8 mouse cellular contexts compared by ENCODE assay signal in genomic region chr11:117652907-117653306, GRCm38 (mm10). TPM values are rescaled to one million over a fixed set of nuclear protein-coding genes. Genes with fewer than 3 reads are reported as not detected.
DNase-seq lines count a peak whose midpoint lies in the region; ATAC-seq and TF ChIP-seq lines count a peak whose summit lies in the region.

No protein-coding gene starts in this region.

- DNase-seq in gastrocnemius, adult 2 months: no peak
- DNase-seq in gastrocnemius, adult 8-10 months (ENCODE audit: low spot score in 2 of 2): no peak
- no peak for DNase-seq in lung, postnatal 4 days
- no peak for DNase-seq in layer of hippocampus, adult 9-11 months
- no peak for DNase-seq in gastrocnemius, postnatal 4 days (ENCODE audit: low spot score in 2 of 2)

- peaks cover 16% of the 10 kb centered on the region for H3K27me3 ChIP-seq in lung, embryonic 15.5 days
- H3K27me3 ChIP-seq in limb, embryonic 12.5 days: peaks cover 18% of the 10 kb centered on the region; the same call in 1 of the 2 replicates
- H3K27me3 ChIP-seq in stomach, embryonic 14.5 days (ENCODE audit: control insufficient read depth, insufficient read depth, low read length): no peaks in the 10 kb centered on the region

- no peaks in the 10 kb centered on the region for H3K36me3 ChIP-seq in lung, embryonic 15.5 days
- no peaks in the 10 kb centered on the region for H3K36me3 ChIP-seq in limb, embryonic 12.5 days
- no peaks in the 10 kb centered on the region for H3K36me3 ChIP-seq in stomach, embryonic 14.5 days (ENCODE audit: control insufficient read depth, insufficient read depth, low read length)

- ATAC-seq in lung, embryonic 15.5 days (ENCODE audit: borderline replicate concordance, extremely low read depth, low FRiP score, low TSS enrichment): no peak
- no peak for ATAC-seq in limb, embryonic 12.5 days (ENCODE audit: insufficient number of reproducible peaks, insufficient read depth, low FRiP score, low TSS enrichment, low read depth)
- ATAC-seq in stomach, embryonic 14.5 days (ENCODE audit: insufficient number of reproducible peaks, insufficient read depth, low FRiP score, low read depth): no peak

- peaks cover 21% of the 10 kb centered on the region for H3K4me1 ChIP-seq in lung, embryonic 15.5 days
- H3K4me1 ChIP-seq in limb, embryonic 12.5 days (replicated peaks): peaks cover 23% of the 10 kb centered on the region
- peaks cover 9% of the 10 kb centered on the region; the same call in 1 of the 2 replicates for H3K4me1 ChIP-seq in stomach, embryonic 14.5 days (ENCODE audit: control insufficient read depth, insufficient read depth, low read length)

- 62% methylated on average over 3 of the region's 3 CpGs for WGBS in lung, embryonic 15.5 days
- 72% methylated on average over 3 of the region's 3 CpGs for WGBS in limb, embryonic 12.5 days
- WGBS in stomach, embryonic 14.5 days: 70% methylated on average over 3 of the region's 3 CpGs

- intact Hi-C loops in gastrocnemius, adult 2 months (cut with DNase I): no loop called here

- peak overlapping the region; percentile 100; the same call in 1 of the 2 replicates for H3K27ac ChIP-seq in gastrocnemius, adult 2 months
- H3K27ac ChIP-seq in lung, embryonic 15.5 days: no peak overlapping the region
- H3K27ac ChIP-seq in limb, embryonic 12.5 days: no peak overlapping the region
- H3K27ac ChIP-seq in stomach, embryonic 14.5 days (ENCODE audit: low read length): no peak overlapping the region

- H3K4me2 ChIP-seq in lung, embryonic 15.5 days: peak overlapping the region; percentile 95; the same call in 1 of the 2 replicates
- peak overlapping the region; percentile 77 for H3K4me2 ChIP-seq in limb, embryonic 12.5 days
- H3K4me2 ChIP-seq in stomach, embryonic 14.5 days (replicated peaks; ENCODE audit: low read depth, low read length): peak overlapping the region; percentile 78

- H3K9ac ChIP-seq in lung, embryonic 15.5 days: no peak overlapping the region
- no peak overlapping the region for H3K9ac ChIP-seq in limb, embryonic 12.5 days (replicated peaks)
- H3K9ac ChIP-seq in stomach, embryonic 14.5 days (replicated peaks; ENCODE audit: low read depth, low read length): no peak overlapping the region

- TF ChIP-seq CTCF in gastrocnemius, adult 2 months (IDR thresholded peaks at IDR 0.05): no peak

- no peaks in the 10 kb centered on the region for H3K9me3 ChIP-seq in lung, embryonic 15.5 days
- no peaks in the 10 kb centered on the region for H3K9me3 ChIP-seq in limb, embryonic 12.5 days
- no peaks in the 10 kb centered on the region for H3K9me3 ChIP-seq in stomach, embryonic 14.5 days (ENCODE audit: control insufficient read depth, low read depth, low read length)

- no peak overlapping the region for H3K4me3 ChIP-seq in gastrocnemius, adult 2 months
- no peak overlapping the region for H3K4me3 ChIP-seq in lung, embryonic 15.5 days
- H3K4me3 ChIP-seq in limb, embryonic 12.5 days (replicated peaks): no peak overlapping the region
- H3K4me3 ChIP-seq in stomach, embryonic 14.5 days (ENCODE audit: low read depth, low read length): no peak overlapping the region

RNA-seq across cellular contexts. Expression of gene Tnrc6c, which starts 1.2 kb away (rescaled TPM):
- total RNA-seq in gastrocnemius, adult 2 months (2021): 10 to 100 TPM; 18.5 to 24.8 TPM
- 10 to 100 TPM; 17.0 to 20.8 (median 18.6) TPM for total RNA-seq in gastrocnemius, adult 8-10 months (2022)
- polyA plus RNA-seq in lung, embryonic 15.5 days (2015; fragmentation: Nextera tagmentation; extraction: Ambion mirVana): 9.0 and 10.7 TPM in 2 replicates
- 20.0 and 22.6 TPM in 2 replicates for polyA plus RNA-seq in limb, embryonic 12.5 days (2016; fragmentation: Nextera tagmentation; extraction: Ambion mirVana)
- 15.5 TPM in 2 replicates for polyA plus RNA-seq in stomach, embryonic 14.5 days (2014; fragmentation: Nextera tagmentation; extraction: Ambion mirVana)
- 10 to 100 TPM; 33.0 to 34.2 TPM for total RNA-seq in gastrocnemius, postnatal 4 days (2021)
